Mouse (Mus musculus): ENCODE data around the gene Ankrd40.

DNA sequence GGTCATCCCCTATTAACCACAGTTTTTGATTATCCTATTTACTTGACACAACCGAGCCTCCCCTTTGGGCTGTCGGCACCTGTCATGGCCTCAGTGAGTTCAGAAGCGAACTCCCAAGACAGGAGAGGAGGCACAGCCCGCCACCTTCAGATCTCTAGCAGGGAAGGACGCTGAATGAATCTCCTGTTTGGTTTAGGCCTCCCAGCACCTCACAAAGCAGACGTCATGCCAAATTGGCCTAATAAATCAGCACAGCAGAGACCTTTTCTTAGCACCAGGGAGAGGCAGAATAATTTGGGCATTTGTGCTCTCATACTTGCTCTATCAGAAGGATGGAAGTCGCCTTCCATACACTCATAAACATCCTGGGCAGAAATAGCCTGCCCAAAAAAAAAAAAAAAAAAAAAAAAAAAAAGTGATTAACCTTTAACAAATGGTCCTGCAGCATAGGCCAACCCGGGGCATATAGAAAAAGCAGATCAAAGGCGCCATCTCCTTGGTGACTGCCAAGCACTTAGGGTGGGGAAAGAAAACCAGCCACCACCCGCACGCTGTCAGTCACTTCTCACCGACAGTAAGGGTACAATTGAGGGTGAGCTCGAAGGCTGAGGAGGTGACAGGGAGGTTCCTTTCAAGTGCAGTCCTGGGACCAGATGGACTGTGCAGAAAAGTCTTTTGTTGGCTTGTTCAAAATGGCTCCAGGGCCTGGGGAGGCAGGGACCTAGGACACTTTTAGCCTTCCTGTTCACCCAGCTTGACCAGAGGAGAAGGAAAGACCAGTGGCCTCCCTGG is 14.5 kb downstream of the Ankrd40 start:
- TF ChIP-seq CTCF (IDR thresholded peaks at IDR 0.05; ENCODE audit: control insufficient read depth, insufficient read depth, low read length), result no peak
- no peak for TF ChIP-seq POLR2A (IDR thresholded peaks at IDR 0.05; ENCODE audit: borderline replicate concordance, control insufficient read depth, low read depth, low read length)

Measured in bone marrow, adult 2 months (tissue).